Mouse (Mus musculus): ENCODE measurements around the gene Lif. TPM values are rescaled to one million over a fixed set of nuclear protein-coding genes. Genes with fewer than 3 reads are reported as not detected.

Lif gene
- 1 to 10 TPM; 5.1 to 9.3 TPM for polyA plus RNA-seq (2017; shearing (Covaris generic))

DNA sequence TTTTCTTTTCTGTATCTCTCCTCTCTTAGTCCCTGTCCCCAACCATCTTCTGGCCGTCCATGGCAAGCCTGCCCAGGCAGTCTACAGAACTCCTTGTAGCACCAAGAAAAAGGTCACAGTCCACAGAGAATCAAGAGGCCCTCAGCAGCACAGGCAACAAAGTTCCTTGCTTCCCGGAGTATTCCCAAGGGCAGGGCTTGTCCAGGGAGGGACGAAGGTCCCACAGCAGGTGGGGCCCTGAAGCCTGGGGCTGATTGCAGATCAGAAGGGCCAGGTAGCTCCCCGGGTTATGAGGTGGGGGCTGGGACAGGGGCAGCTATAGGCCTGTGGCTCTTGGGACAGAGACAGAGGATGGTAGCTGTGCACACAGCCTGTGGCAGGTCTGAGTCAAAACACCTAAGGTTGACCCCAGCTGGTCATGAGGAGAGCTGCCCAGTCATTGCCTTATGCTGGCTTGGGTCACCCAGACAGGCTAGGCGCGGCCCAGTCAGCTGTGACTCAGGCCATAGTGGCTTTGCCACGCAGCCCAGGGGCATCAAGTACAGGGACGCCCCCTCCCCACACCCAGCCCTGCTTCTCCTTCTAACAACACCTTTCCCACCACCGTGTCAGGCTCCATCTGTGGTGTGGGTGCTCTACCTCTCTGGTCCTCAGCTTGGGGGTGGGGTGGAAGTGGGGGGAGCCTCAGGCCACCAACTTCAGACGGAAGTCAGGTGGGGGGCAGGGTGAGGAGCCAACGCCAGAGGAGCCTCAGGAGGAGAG lies at the start of gene Lif:
TSS of gene Lif (plus strand) at position 712 of the 762 bp plus-strand sequence.

DNA sequence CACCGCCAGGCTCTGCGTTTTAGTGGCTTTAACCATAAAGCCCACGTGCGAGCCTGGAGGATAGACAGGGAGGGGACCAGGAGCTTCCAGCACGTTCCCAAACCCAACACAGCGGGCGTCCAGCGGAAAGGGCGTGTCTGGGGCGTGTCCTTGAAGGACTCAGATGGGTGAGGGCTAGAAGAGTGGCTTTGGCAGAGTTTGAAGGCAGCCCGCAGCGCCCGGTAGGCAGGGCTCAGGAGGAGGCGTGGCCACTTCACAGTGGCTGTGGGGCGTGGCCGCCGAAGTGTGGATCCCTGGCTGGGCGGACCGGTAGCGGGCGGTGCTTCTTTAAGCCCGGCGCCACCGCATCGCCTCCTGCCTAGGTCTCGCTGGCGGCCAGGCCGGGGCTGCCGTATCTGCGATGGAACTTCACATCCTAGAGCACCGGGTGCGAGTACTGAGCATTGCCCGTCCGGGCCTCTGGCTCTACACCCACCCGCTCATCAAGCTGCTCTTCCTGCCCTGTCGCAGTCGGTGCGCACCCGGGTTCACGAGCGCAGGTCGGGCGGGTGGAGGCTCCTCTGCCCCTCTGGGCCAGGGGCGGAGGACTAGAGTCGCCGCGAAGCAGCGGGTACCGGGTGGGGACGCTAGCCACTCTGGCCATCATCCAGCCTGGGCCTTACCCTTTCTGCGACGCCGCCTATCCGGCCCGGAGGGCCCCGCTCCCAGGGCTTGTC lies 39.3 kb upstream of the Lif start, which contains the start of gene Castor1:
TSS of gene Castor1 (plus strand) at position 312 of the 716 bp plus-strand sequence.

DNA sequence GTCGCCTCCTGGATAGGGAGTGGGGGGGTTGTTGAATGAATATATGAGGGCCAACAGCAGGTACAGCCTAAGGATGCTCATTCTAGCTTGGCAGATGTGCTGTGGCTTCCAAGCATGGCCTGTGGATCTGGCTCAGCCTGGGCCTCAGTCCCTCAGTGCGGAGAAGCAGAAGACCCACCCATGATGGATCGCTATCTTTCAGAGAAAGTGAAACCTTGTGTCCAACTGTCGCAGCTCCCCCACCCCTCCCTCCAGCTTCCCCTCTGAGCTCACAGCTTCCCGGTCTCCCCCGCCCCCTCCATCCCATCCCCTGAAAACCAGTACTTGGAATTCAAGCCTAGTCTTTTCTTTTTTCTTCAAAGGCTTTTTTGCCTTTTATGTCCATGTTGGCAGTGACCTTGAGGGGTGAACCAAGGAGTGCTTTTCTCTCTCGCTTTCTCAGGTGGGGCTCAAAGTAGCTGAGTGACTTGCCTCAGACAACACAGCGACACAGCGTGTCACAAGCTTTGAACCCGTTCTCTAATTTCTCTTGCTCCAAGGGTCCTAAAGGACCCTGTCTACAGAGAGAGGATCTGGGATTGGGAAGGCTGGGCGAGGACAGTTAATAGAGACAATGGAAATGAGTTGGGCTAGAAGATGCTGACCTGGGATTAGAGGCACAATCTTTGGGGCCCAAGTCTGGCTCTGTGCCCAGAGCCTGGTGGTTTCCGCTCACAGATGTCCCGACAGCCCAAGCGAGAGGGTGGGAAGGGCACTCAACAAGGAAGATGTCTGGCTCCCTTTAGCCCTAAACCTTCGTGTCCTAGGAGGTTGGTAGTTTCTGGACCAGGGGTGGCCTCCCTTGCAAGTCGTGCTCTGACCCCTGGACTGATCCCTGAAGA lies 21.5 kb upstream of the Lif start, which contains the start of gene Osm:
TSS of gene Osm (plus strand) at position 756 of the 881 bp plus-strand sequence.

Other genes starting within 250 kb of the Lif start
- under 1 TPM in 1 of 2 experiments, not detected in 1; 0.23 TPM for gene Sec14l4, start 226.1 kb upstream of the Lif start, polyA plus RNA-seq (2017; shearing (Covaris generic))
- gene Sec14l3, start 192.7 kb upstream of the Lif start, polyA plus RNA-seq (2017; shearing (Covaris generic)): not detected
- 1 to 10 TPM; 1.6 to 2.1 TPM for gene Mtfp1, start 162.1 kb upstream of the Lif start, polyA plus RNA-seq (2017; shearing (Covaris generic))
- gene Sec14l2, start 134.1 kb upstream of the Lif start, polyA plus RNA-seq (2017; shearing (Covaris generic)): 1 to 10 TPM in 1 of 2 experiments, under 1 TPM in 1; 0.64 to 1.6 TPM
- 10 to 100 TPM; 39.7 to 53.0 TPM for gene Rnf215, start 122.4 kb upstream of the Lif start, polyA plus RNA-seq (2017; shearing (Covaris generic))
- 1 to 10 TPM; 1.5 to 2.9 TPM for gene Ccdc157, start 97.3 kb upstream of the Lif start, polyA plus RNA-seq (2017; shearing (Covaris generic))
- 10 to 100 TPM; 47.2 to 68.5 TPM for gene Sf3a1, start 97.2 kb upstream of the Lif start, polyA plus RNA-seq (2017; shearing (Covaris generic))
- 10 to 100 TPM; 88.5 to 90.6 TPM for gene Tbc1d10a, start 70.8 kb upstream of the Lif start, polyA plus RNA-seq (2017; shearing (Covaris generic))
- gene Castor1, start 39.3 kb upstream of the Lif start, polyA plus RNA-seq (2017; shearing (Covaris generic)): 10 to 100 TPM; 47.4 to 66.5 TPM
- 10 to 100 TPM; 29.3 to 38.8 TPM for gene Osm, start 21.1 kb upstream of the Lif start, polyA plus RNA-seq (2017; shearing (Covaris generic))
- gene Hormad2, start 183.5 kb downstream of the Lif start, polyA plus RNA-seq (2017; shearing (Covaris generic)): 1 to 10 TPM in 1 of 2 experiments, under 1 TPM in 1; 0.78 to 2.0 TPM